Mouse (Mus musculus) ES-E14 (cell line): ENCODE measurements around the gene Tspo2.

ENCODE experiments used
- CHD2 ChIP-seq: IDR thresholded peaks from 2 replicates; pipeline ENCODE4 v1.6.1; 2014; ENCODE audit warnings: mild to moderate bottlenecking, low read depth, low read length, inconsistent platforms
- ZC3H11A ChIP-seq: IDR thresholded peaks from 2 replicates; pipeline ENCODE4 v1.6.1; 2012; ENCODE audit warnings: low read depth, mild to moderate bottlenecking, inconsistent platforms, low read length, borderline replicate concordance
- ZNF384 ChIP-seq: IDR thresholded peaks from 2 replicates; pipeline ENCODE4 v1.6.1; 2012; ENCODE audit warnings: low read depth, low read length, inconsistent platforms

DNA sequence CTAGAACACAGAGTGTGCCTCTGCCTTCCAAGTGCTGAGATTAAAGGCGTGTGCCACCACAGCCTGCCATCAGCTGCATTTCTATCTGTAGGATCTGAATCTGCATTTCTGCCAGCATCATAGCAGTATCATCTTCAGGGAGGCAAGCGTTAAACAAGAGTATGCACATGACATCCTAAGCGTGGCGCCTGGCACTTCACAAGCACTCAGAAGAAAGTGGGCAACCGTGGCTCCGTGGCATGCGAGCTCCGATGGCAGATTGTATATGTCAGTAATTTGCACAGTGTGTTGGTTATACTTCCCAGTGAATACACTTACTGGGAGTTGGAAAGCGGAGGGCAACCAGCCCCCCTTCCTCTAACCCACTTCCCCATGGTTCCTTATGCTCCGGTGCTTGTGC is 28.6 kb upstream of the Tspo2 start:
- TF ChIP-seq ZNF384, result no peak
- TF ChIP-seq CHD2, result no peak
- TF ChIP-seq ZC3H11A, result no peak
